Mouse (Mus musculus) heart, adult 11 months (tissue): ENCODE measurements around the gene Tgif2.
"Not testable (repeated sequence)": the region's sequence is repeated elsewhere in the genome, so short reads cannot be mapped to it uniquely, and the experiment has no call there.

Experiments
- DNase-seq: peaks from one replicate; pipeline ENCODE4 v3.0.0; 2022

Gene Tgif2

GRCm38 (mm10) chr2:156879541-156879940, 39.7 kb downstream of the Tgif2 start:
- DNase-seq, result no peak

GRCm38 (mm10) chr2:156882431-156883001, 42.7 kb downstream of the Tgif2 start:
- DNase-seq, result no peak

- DNase-seq, result no peak
Measured at GRCm38 (mm10) chr2:156884396-156885211, 44.8 kb downstream of the Tgif2 start.

GRCm38 (mm10) chr2:156885666-156886065, 45.9 kb downstream of the Tgif2 start:
- not testable (repeated sequence) for DNase-seq

GRCm38 (mm10) chr2:156886084-156886631, 46.4 kb downstream of the Tgif2 start:
- no peak for DNase-seq

GRCm38 (mm10) chr2:156887017-156887416, 47.2 kb downstream of the Tgif2 start, which contains the start of gene Sla2:
Sla2 (minus strand) TSS chr2:156887192.
- DNase-seq, result no peak

DNA sequence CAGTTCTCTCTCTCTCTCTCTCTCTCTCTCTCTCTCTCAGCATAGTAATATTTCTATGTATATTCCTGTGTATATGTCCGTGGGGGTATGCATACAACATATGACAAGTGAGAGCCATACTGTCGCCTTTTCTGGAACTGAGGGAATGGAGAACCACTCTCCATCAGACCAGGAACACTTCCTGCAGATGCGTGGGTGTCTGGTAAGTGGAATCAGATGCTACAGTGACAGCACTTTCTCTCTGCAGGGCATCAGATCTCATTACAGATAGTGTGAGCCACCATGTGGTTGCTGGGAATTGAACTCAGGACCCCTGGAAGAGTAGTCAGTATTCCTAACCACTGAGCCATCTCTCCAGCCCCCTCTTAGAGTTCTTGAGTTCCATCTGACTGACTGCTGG, 48.7 kb downstream of the Tgif2 start:
- no peak for DNase-seq

DNA sequence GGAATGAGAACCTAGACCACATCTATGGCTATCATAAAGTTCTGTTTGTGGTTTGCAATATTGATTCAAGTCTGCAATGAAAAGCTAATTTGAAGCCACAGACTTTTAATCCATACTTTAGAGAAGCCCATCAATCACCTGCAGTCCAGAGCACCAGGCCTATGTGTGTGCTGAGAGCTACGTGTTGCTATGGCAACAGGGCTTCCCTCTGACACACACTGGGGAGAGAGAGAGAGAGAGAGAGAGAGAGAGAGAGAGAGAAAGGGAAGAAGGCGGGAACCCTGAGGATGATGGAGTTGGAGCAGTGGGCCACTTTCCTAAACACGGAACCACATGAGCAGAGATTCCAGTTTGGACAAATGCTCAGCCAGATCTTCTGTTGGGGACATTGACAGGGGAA, 52.4 kb downstream of the Tgif2 start:
- DNase-seq, result no peak

DNA sequence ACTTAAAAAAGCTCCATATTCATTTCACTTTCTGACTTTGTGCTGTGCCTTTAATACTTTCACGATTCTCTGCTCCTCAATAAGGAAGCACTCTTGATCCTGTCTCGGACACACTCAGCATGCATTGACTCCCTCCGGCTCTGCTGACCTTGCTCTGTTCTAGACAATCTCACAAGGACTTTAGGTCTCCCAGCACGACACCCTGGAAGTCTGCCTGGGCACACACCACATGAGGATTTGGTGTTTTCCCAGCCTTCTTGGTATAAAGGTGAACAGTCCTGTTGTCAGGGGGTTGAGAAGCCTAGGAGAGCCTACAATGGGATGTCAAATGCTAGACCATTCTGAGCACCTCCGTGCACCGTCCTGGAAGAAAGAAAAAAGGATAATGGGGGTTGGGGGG, 53.0 kb downstream of the Tgif2 start:
- DNase-seq, result no peak

GRCm38 (mm10) chr2:156894496-156895265, 54.9 kb downstream of the Tgif2 start:
- DNase-seq, result no peak

DNA sequence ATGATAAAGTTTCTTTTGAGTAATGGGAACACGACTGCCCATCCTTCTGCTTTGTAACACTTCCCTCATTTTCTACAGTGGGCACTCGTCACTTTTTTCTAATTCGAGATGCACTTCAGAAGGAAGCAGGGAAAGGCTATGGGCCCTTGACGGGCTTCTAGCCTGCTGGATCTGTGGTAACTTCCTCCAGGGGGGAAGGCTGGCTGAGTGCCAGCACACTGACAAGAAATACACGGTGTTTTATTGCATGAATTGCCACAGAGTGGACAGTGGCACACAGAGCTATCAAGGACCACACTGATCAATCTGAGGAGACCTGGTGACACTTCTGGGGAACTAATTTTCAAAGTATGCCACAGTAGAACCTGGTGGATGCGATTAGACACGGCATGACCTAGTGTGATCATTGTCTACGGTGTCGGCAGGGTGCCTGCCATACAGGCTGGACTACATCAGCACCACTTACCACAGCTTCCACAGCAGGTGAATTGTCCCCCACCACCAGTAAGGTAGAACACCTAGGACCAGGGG, 56.6 kb downstream of the Tgif2 start:
- DNase-seq, result no peak

DNA sequence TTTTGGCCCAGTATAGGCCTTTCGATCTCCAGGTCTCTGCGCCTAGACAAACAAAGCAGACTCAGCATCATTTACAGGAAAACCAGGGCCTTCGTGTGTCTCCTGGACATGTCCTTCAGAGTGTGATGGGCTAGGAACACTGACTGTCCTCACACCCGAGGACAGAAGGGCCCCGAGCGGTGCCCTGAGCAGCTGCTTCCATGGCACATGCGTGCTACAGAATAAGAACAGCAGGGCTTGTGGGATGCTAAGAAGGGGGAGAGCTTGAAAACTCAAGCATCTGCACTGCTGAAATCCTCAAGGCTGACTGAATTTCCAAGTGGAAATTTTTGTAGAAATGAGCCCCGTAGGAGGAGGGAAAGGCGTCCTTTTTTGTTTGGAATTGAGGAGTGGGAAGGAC, 57.2 kb downstream of the Tgif2 start:
- DNase-seq, result no peak

- no peak for DNase-seq
Measured at GRCm38 (mm10) chr2:156898374-156898773, 58.6 kb downstream of the Tgif2 start.

- DNase-seq, result peak; percentile 87
Measured at GRCm38 (mm10) chr2:156899184-156899583, 59.4 kb downstream of the Tgif2 start.

- DNase-seq, result no peak
Measured at GRCm38 (mm10) chr2:156901344-156901743, 61.5 kb downstream of the Tgif2 start.

DNA sequence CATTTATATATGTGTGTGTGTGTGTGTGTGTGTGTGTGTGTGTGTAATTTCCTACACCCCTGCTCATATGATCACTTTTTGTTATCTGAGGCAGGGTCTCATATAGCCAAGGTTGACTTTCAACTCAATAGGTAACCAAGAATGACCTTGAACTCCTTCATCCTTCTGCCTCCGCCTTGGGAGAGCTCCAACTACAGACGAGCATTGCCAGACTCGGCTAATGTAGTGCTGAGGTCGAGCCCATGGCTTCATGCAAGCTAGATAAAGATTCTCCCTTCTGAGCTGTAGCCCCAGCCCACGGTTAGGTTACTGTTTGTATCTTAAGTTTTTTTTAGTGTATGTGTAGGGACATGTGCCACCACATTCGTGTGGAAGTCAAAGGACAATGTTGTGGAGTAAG, 62.1 kb downstream of the Tgif2 start:
- DNase-seq, result no peak

GRCm38 (mm10) chr2:156902411-156902810, 62.6 kb downstream of the Tgif2 start:
- not testable (repeated sequence) for DNase-seq

GRCm38 (mm10) chr2:156903367-156903766, 63.6 kb downstream of the Tgif2 start:
- no peak for DNase-seq
